Mouse (Mus musculus): Measurements from ENCODE around the gene Prpf4.

DNA sequence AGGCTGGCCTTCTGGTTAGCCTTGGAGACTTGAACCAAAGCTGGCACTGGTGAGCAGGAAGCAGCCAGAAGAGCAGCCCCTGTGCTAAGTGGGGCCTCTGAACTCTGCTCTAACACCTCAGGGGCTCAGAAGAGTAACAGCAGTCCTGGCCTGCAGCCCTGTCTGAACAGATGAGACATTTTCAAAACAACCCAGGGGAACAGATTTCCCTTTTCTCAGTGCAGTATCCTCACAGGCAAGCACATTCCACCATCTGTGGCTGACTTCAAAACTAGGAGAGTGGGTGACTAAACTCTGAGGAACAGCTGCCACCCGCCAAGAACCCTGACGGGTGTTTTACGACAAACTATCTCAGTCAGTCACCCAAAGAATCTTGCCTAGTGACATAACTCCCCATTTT lies 50.5 kb downstream of the Prpf4 start:
- no peak for TF ChIP-seq CTCF (IDR thresholded peaks at IDR 0.05; ENCODE audit: extremely low read depth, insufficient read length, insufficient replicate concordance, low read depth, low read length)
- TF ChIP-seq POLR2A (IDR thresholded peaks at IDR 0.05; ENCODE audit: low read depth, low read length), result no peak
